Mouse (Mus musculus) left cerebral cortex, postnatal 10 days (tissue): Measurements from ENCODE around the gene Cfi. TPM values are rescaled to one million over a fixed set of nuclear protein-coding genes. Genes with fewer than 3 reads are reported as not detected.

Source experiments
- DNase-seq, 2 experiments: peaks; one replicate each; pipeline ENCODE4 v3.0.0; 2021 to 2022; ENCODE audit warnings: low spot score in 2 of 2, mixed read lengths in 1 of 2; ENCODE audit errors: extremely low spot score in 1 of 2
- intact Hi-C: fragments of 180-260 bp; cut with DNase I; formaldehyde crosslinking; loops from one replicate; pipeline ENCODE4 v1.15.1; 2025
- total RNA-seq, 2 experiments: library from RNA; stranded (reverse); gene quantifications; 2 replicates each; pipeline ENCODE4 v1.2.3; 2021

The Cfi gene
- total RNA-seq, 2 experiments from 2014 or later, result not detected

GRCm38 (mm10) chr3:129845868-129846267, 10.2 kb downstream of the Cfi start:
- intact Hi-C loops, result no loop called here

GRCm38 (mm10) chr3:129846846-129847245, 11.2 kb downstream of the Cfi start:
- intact Hi-C loops, result no loop called here
- DNase-seq, result no peak

More at GRCm38 (mm10) chr3:129845868-129846267, 10.2 kb downstream of the Cfi start:
- no peak for DNase-seq

- intact Hi-C loops, result no loop called here
- DNase-seq, result no peak
Measured at GRCm38 (mm10) chr3:129862592-129862991, 26.9 kb downstream of the Cfi start.

- intact Hi-C loops, result no loop called here
- peak in 1 of 2 experiments; percentile 43 for DNase-seq
Measured at GRCm38 (mm10) chr3:129863698-129864097, 28.0 kb downstream of the Cfi start.

- DNase-seq, result no peak
- intact Hi-C loops, result loop anchor here (5.0 kb wide), 1 partner anchor 45 kb away; the partner anchor contains the start of gene Gar1
Measured at GRCm38 (mm10) chr3:129877327-129877726, 41.6 kb downstream of the Cfi start.

- intact Hi-C loops, result loop anchor here (5.0 kb wide), 1 partner anchor 46 kb away; the partner anchor contains the start of gene Gar1
- peak; percentile 89 to 96 for DNase-seq
Measured at GRCm38 (mm10) chr3:129878405-129879021, 42.8 kb downstream of the Cfi start, which contains the start of gene Pla2g12a. Pla2g12a (plus strand) TSS chr3:129878606.

- intact Hi-C loops, result loop anchor here (5.0 kb wide), 1 partner anchor 47 kb away; the partner anchor contains the start of gene Gar1
Measured at GRCm38 (mm10) chr3:129879131-129879757, 43.6 kb downstream of the Cfi start.

GRCm38 (mm10) chr3:129879913-129880312, 44.2 kb downstream of the Cfi start:
- DNase-seq, result no peak
- intact Hi-C loops, result loop anchor here (5.0 kb wide), 1 partner anchor 48 kb away; the partner anchor contains the start of gene Gar1

More at GRCm38 (mm10) chr3:129879131-129879757, 43.6 kb downstream of the Cfi start:
- peak in 1 of 2 experiments; percentile 49 for DNase-seq

- intact Hi-C loops, result no loop called here
- no peak for DNase-seq
Measured at GRCm38 (mm10) chr3:129880925-129881593, 45.4 kb downstream of the Cfi start.

GRCm38 (mm10) chr3:129885577-129885976, 49.9 kb downstream of the Cfi start:
- intact Hi-C loops, result no loop called here
- no peak for DNase-seq

GRCm38 (mm10) chr3:129886430-129886829, 50.7 kb downstream of the Cfi start:
- intact Hi-C loops, result no loop called here
- no peak for DNase-seq

- no peak for DNase-seq
- intact Hi-C loops, result no loop called here
Measured at GRCm38 (mm10) chr3:129887779-129888517, 52.3 kb downstream of the Cfi start.

GRCm38 (mm10) chr3:129892003-129892402, 56.3 kb downstream of the Cfi start:
- DNase-seq, result no peak
- intact Hi-C loops, result no loop called here

- intact Hi-C loops, result no loop called here
- no peak for DNase-seq
Measured at GRCm38 (mm10) chr3:129893143-129893542, 57.5 kb downstream of the Cfi start.

- DNase-seq, result no peak
- intact Hi-C loops, result no loop called here
Measured at GRCm38 (mm10) chr3:129896591-129896990, 60.9 kb downstream of the Cfi start.

GRCm38 (mm10) chr3:129898886-129899285, 63.2 kb downstream of the Cfi start:
- no peak for DNase-seq
- intact Hi-C loops, result no loop called here

GRCm38 (mm10) chr3:129901271-129901809, 65.7 kb downstream of the Cfi start, which contains the start of gene Casp6:
Casp6 (plus strand) TSS chr3:129901425.
- intact Hi-C loops, result no loop called here
- DNase-seq, result peak; percentile 30 to 89

GRCm38 (mm10) chr3:129903369-129903768, 67.7 kb downstream of the Cfi start:
- DNase-seq, result no peak
- intact Hi-C loops, result no loop called here

- intact Hi-C loops, result no loop called here
- DNase-seq, result no peak
Measured at GRCm38 (mm10) chr3:129903866-129904265, 68.2 kb downstream of the Cfi start.
